Mouse (Mus musculus): ENCODE measurements around the gene Ffar2. TPM values are rescaled to one million over a fixed set of nuclear protein-coding genes. Genes with fewer than 3 reads are reported as not detected.

Ffar2 gene
- polyA plus RNA-seq (2014; fragmentation: Nextera tagmentation; extraction: Ambion mirVana) = 0.20 and 0.39 TPM in 2 replicates

DNA sequence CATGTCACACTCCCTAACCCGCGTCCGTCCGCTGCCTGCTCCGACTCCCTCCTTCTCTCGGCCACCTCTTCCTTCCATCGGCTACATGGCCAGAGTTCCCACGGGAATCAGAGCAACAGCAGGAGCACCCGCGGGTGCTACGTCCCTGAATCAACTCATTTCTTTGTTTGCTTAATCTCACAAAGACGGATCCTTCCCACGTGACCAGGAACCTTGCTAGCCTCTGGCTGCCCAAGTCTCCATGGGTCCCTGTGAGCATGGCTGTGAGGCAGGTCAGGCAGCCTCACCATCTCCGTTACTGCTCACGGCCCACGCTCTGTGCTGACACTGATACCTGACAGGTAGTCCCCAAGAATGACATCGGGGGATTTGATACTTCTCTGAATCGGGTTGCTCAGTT is at the start of gene Ffar2:
Ffar2 (minus strand) TSS at position 101 of the 400 bp plus-strand sequence.
- ATAC-seq (ENCODE audit: insufficient read depth) = no peak

DNA sequence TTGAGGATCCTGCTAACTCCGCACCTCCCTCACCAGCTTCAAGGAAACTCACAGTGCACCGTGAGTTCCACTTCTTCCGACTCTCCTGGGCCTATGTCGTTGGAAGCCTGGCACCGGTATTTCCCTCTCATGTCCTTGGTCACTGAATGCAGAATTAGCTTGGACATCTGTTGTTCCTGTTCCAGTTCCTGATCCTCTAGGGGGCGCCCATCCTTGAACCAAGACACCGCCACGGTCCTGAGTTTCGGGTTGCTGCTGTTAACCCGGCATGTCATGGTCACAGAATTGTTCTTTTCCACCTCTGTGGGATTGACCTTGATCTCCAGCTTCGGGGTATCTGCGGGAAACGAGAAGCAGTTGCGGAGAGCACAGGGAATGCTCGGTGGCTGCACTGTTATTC is 49.5 kb upstream of the Ffar2 start:
- Histone ChIP-seq H3K4me1 (ENCODE audit: insufficient read depth) (no peaks in the 10 kb centered on the region), H3K27ac (ENCODE audit: low read depth) (no peak overlapping the region), H3K9ac (no peak overlapping the region), H3K9me3 (ENCODE audit: low read depth, low read length) (no peaks in the 10 kb centered on the region), H3K4me2 (peak overlapping the region; percentile 2; the same call in 1 of the 2 replicates), H3K27me3 (ENCODE audit: insufficient read depth, low read length) (0 out of 2 replicates have a peak, but pooled peaks cover 5% of the 10 kb centered on the region), H3K36me3 (ENCODE audit: insufficient read depth) (no peaks in the 10 kb centered on the region), H3K4me3 (ENCODE audit: low read depth, low read length) (no peak overlapping the region)
- ATAC-seq (ENCODE audit: insufficient read depth) (no peak; the same call in 1 of the 2 replicates), DNase-seq (peak; percentile 82)
- WGBS = 16% methylated on average over 15 of the region's 15 CpGs
- TF ChIP-seq CTCF (IDR thresholded peaks at IDR 0.05; ENCODE audit: low read depth) = peak; percentile 77

More for the DNA sequence above, at the start of gene Ffar2:
- 80% methylated on average over 18 of the region's 18 CpGs for WGBS
- Histone ChIP-seq H3K9ac (no peak within 1 kb of the TSS), H3K27ac (ENCODE audit: low read depth) (no peak within 1 kb of the TSS), H3K36me3 (ENCODE audit: insufficient read depth) (no peaks in the 10 kb centered on the region), H3K27me3 (ENCODE audit: insufficient read depth, low read length) (no peaks in the 10 kb centered on the region), H3K4me1 (ENCODE audit: insufficient read depth) (no peaks in the 10 kb centered on the region), H3K4me3 (ENCODE audit: low read depth, low read length) (no peak within 1 kb of the TSS), H3K4me2 (no peak within 1 kb of the TSS), H3K9me3 (ENCODE audit: low read depth, low read length) (no peaks in the 10 kb centered on the region)
- no peak for DNase-seq
- no peak for TF ChIP-seq CTCF (IDR thresholded peaks at IDR 0.05; ENCODE audit: low read depth)

DNA sequence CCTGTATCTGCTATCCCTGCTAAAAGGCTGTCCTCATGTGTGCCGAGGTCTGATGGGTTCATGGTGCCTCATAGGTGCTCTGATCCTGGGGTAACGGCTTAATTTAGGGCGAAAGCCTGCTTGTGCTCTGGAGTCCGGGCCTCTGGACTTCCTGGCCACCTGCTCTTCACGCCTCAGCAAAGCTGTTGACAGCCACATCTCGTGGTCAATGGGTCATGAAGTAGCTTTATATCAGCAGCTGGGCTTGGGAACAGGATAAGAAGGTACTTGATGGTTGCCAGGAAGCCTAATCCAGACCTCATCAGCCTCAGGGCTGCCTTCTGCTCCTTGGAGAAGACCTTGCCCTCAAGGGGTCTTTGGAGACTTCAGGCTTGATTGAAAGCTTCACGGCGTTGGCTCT is 39.8 kb upstream of the Ffar2 start:
- WGBS = 61% methylated on average over 8 of the region's 8 CpGs
- no peak overlapping the region for H3K4me2 ChIP-seq

DNA sequence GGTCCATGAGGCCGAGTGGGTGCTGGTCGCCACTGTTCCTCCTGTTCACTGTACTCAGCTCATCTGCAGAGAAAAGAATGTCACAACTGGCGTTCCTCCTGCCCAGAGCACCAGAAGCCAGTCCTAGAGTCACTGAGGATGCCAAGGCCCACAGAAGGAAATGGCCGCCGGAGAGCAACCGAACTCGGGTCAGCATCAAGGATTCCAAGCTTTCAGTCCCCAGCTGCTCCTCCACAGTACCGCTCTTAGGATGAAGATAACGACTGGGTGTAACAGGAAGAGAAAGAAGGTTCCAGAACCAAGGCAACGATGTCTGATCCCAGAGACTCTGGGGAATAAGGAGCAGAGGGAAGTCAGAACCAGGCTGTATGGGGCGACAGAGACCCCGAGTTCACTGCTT is 37.9 kb upstream of the Ffar2 start, which contains the start of gene Ffar1:
Ffar1 (minus strand) TSS at position 101 of the 400 bp plus-strand sequence.
- H3K27me3 ChIP-seq (ENCODE audit: insufficient read depth, low read length) = no peaks in the 10 kb centered on the region
- H3K9ac ChIP-seq = no peak within 1 kb of the TSS
- no peak for ATAC-seq (ENCODE audit: insufficient read depth)

More for the DNA sequence above, 39.8 kb upstream of the Ffar2 start:
- ATAC-seq (ENCODE audit: insufficient read depth) (no peak), DNase-seq (no peak)
- TF ChIP-seq CTCF (IDR thresholded peaks at IDR 0.05; ENCODE audit: low read depth) = no peak
- Histone ChIP-seq H3K9ac (no peak overlapping the region), H3K27ac (ENCODE audit: low read depth) (no peak overlapping the region), H3K27me3 (ENCODE audit: insufficient read depth, low read length) (no peaks in the 10 kb centered on the region), H3K9me3 (ENCODE audit: low read depth, low read length) (no peaks in the 10 kb centered on the region), H3K4me1 (ENCODE audit: insufficient read depth) (no peaks in the 10 kb centered on the region), H3K4me3 (ENCODE audit: low read depth, low read length) (no peak overlapping the region), H3K36me3 (ENCODE audit: insufficient read depth) (no peaks in the 10 kb centered on the region)

DNA sequence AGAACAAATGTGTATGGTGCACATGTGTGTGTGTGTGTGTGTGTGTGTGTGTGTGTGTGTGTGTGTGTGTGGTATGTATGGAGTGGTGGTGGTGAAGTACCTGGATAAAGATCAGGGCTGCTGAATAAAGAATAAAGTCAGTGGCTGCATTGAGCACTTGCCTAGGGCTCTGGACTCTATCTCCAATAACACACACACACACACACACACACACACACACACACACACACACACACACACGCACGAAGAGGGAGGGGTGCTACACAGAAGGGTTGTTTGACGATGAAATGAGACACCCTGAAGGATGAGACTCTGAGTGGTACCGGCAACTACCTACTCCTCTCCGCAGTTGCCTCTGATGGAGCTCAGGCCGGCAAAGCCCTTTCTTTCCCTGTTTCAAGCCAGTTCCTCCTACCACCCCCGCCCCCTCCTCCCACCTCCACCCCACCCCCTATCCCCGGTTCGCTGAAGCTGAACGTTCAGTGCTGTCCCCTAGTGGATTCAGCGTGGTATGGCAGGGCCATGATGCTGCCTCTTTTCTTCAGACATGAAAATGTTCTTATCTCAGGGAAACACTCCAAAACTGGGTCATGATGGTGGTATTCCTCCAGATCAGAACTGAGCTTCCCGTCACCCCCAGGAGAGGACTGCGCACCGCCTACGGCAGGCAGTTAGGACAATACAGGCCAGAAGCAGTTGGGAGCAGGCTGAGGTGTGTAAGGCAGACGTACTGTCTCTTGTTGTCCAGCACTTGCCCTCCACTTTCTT is 36.2 kb upstream of the Ffar2 start:
- Histone ChIP-seq H3K27ac (ENCODE audit: low read depth) (no peak overlapping the region), H3K4me1 (ENCODE audit: insufficient read depth) (no peaks in the 10 kb centered on the region), H3K9me3 (ENCODE audit: low read depth, low read length) (no peaks in the 10 kb centered on the region), H3K9ac (no peak overlapping the region), H3K36me3 (ENCODE audit: insufficient read depth) (no peaks in the 10 kb centered on the region), H3K4me2 (peak overlapping the region; percentile 51), H3K27me3 (ENCODE audit: insufficient read depth, low read length) (no peaks in the 10 kb centered on the region), H3K4me3 (ENCODE audit: low read depth, low read length) (no peak overlapping the region)
- 7% methylated on average over 16 of the region's 16 CpGs for WGBS
- DNase-seq (peak; percentile 82), ATAC-seq (ENCODE audit: insufficient read depth) (peak; percentile 52; the same call in 1 of the 2 replicates)
- peak; percentile 86 for TF ChIP-seq CTCF (IDR thresholded peaks at IDR 0.05; ENCODE audit: low read depth)

More for the DNA sequence above, 37.9 kb upstream of the Ffar2 start, which contains the start of gene Ffar1:
- Histone ChIP-seq H3K36me3 (ENCODE audit: insufficient read depth) (no peaks in the 10 kb centered on the region), H3K4me1 (ENCODE audit: insufficient read depth) (no peaks in the 10 kb centered on the region), H3K9me3 (ENCODE audit: low read depth, low read length) (no peaks in the 10 kb centered on the region), H3K4me2 (no peak within 1 kb of the TSS), H3K4me3 (ENCODE audit: low read depth, low read length) (no peak within 1 kb of the TSS), H3K27ac (ENCODE audit: low read depth) (no peak within 1 kb of the TSS)
- 82% methylated on average over 12 of the region's 12 CpGs for WGBS
- no peak for TF ChIP-seq CTCF (IDR thresholded peaks at IDR 0.05; ENCODE audit: low read depth)
- no peak for DNase-seq

DNA sequence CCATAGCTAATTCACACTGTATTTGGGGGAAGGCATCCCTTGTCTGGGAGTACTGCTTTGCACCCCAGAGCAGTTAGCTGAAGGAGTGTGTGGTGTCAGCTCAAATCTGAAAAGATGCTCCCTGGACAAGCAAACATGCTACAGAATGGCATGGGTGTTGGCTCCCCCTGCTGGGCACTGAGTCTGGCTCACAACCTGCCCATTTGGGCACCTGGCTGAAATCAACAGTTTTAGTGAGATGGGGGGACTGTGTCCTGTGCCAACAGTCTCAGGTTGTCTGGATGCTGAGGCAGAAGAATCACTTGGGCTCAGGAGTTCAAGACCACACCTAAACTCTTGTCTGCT is 35.7 kb upstream of the Ffar2 start:
- ATAC-seq (ENCODE audit: insufficient read depth) (peak; percentile 69), DNase-seq (peak; percentile 79)
- Histone ChIP-seq H3K4me2 (no peak overlapping the region; the same call in 1 of the 2 replicates), H3K9ac (no peak overlapping the region), H3K4me1 (ENCODE audit: insufficient read depth) (no peaks in the 10 kb centered on the region), H3K27ac (ENCODE audit: low read depth) (no peak overlapping the region), H3K9me3 (ENCODE audit: low read depth, low read length) (no peaks in the 10 kb centered on the region), H3K4me3 (ENCODE audit: low read depth, low read length) (no peak overlapping the region), H3K27me3 (ENCODE audit: insufficient read depth, low read length) (no peaks in the 10 kb centered on the region), H3K36me3 (ENCODE audit: insufficient read depth) (no peaks in the 10 kb centered on the region)
- peak; percentile 90 for TF ChIP-seq CTCF (IDR thresholded peaks at IDR 0.05; ENCODE audit: low read depth)

DNA sequence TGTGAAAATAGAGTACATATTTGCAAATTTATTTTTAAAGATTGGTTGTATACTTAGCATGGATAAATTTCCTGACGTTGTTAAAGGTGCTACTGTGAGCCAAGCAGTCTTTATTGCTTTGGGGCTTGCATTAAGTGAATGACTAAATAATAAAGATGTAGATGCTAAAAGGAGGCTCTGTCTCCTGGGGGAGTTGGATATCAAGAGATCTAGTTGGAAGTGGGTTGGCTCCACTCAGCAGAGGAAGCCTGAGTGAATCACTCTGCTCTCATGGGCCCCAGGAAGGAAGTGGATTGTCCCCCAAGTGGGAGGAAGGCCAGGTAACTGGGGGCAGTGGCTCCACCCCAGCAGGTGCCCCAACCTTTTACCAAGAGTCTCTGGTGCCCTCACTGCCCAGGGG is 34.2 kb upstream of the Ffar2 start:
- no peaks in the 10 kb centered on the region for H3K27me3 ChIP-seq (ENCODE audit: insufficient read depth, low read length)

More for the DNA sequence above, 34.2 kb upstream of the Ffar2 start:
- ATAC-seq (ENCODE audit: insufficient read depth) = no peak
- Histone ChIP-seq H3K4me3 (ENCODE audit: low read depth, low read length) (no peak overlapping the region), H3K36me3 (ENCODE audit: insufficient read depth) (no peaks in the 10 kb centered on the region), H3K4me2 (no peak overlapping the region), H3K9ac (no peak overlapping the region), H3K27ac (ENCODE audit: low read depth) (no peak overlapping the region), H3K4me1 (ENCODE audit: insufficient read depth) (no peaks in the 10 kb centered on the region), H3K9me3 (ENCODE audit: low read depth, low read length) (no peaks in the 10 kb centered on the region)
- no peak for DNase-seq
- WGBS = 70% methylated on average over 1 of the region's 1 CpGs
- TF ChIP-seq CTCF (IDR thresholded peaks at IDR 0.05; ENCODE audit: low read depth) = no peak

Data from lung, embryonic 14.5 days (tissue).